Comparison of ENCODE assay signal across 9 mouse cellular contexts in genomic region chr7:30216723-30217151, GRCm38 (mm10). TPM values are rescaled to one million over a fixed set of nuclear protein-coding genes. Genes with fewer than 3 reads are reported as not detected.
DNase-seq lines count a peak whose midpoint lies in the region; ATAC-seq and TF ChIP-seq lines count a peak whose summit lies in the region.
"Had no signal": no experiment of that assay in that cellular context is flagged by ENCODE, and none has a peak within 500 bp of the region (broad histone marks: within the 10 kb centered on the region; RNA-seq: fewer than 3 reads in every experiment).

No protein-coding gene starts in this region.

- H3K4me3 ChIP-seq in heart, adult 2 months, result no peak overlapping the region; the same call in 1 of the 2 replicates
- H3K4me3 ChIP-seq in kidney, adult 2 months (ENCODE audit: insufficient read depth, low read depth, low read length), result peak overlapping the region; percentile 32; the same call in 1 of the 2 replicates
- no peak overlapping the region for H3K4me3 ChIP-seq in liver, embryonic 11.5 days (ENCODE audit: low read depth, low read length)
- no peak overlapping the region for H3K4me3 ChIP-seq in myocyte
- H3K4me3 ChIP-seq in stomach, embryonic 14.5 days (ENCODE audit: low read depth, low read length), result peak overlapping the region; percentile 2; the same call in 1 of the 2 replicates

- peak; percentile 91 for TF ChIP-seq CTCF in heart, adult 2 months (IDR thresholded peaks at IDR 0.05)
- peak; percentile 88 for TF ChIP-seq CTCF in kidney, adult 2 months (conservative IDR thresholded peaks at IDR 0.05; ENCODE audit: insufficient read depth, insufficient read length, low read depth, low read length)

- no peaks in the 10 kb centered on the region for H3K27me3 ChIP-seq in heart, adult 2 months (ENCODE audit: control insufficient read depth, insufficient read depth, low read length)
- H3K27me3 ChIP-seq in kidney, adult 2 months (replicated peaks; ENCODE audit: control insufficient read depth, insufficient read depth, low read length), result no peaks in the 10 kb centered on the region
- H3K27me3 ChIP-seq in liver, embryonic 11.5 days (replicated peaks; ENCODE audit: control insufficient read depth, insufficient read depth, low read length), result no peaks in the 10 kb centered on the region
- no peaks in the 10 kb centered on the region for H3K27me3 ChIP-seq in myocyte (ENCODE audit: control insufficient read depth, insufficient read depth, insufficient read length)
- H3K27me3 ChIP-seq in stomach, embryonic 14.5 days (ENCODE audit: control insufficient read depth, insufficient read depth, low read length), result no peaks in the 10 kb centered on the region

- intact Hi-C loops in heart, adult 2 months (cut with DNase I), result loop anchor here (5.0 kb wide), 3 partner anchors 34 to 399 kb away; partner anchors contain the start of genes Cox7a1, Zfp382 and Zfp790

- H3K9ac ChIP-seq in heart, adult 2 months (ENCODE audit: low read depth, low read length), result no peak overlapping the region
- H3K9ac ChIP-seq in liver, embryonic 11.5 days (ENCODE audit: low read depth, low read length), result no peak overlapping the region
- H3K9ac ChIP-seq in stomach, embryonic 14.5 days (replicated peaks; ENCODE audit: low read depth, low read length), result no peak overlapping the region

- peak; percentile 73 for ATAC-seq in liver, embryonic 11.5 days (replicated peaks; ENCODE audit: low FRiP score)
- peak; percentile 64 for ATAC-seq in stomach, embryonic 14.5 days (ENCODE audit: insufficient number of reproducible peaks, insufficient read depth, low FRiP score, low read depth)

- 1% methylated on average over 16 of the region's 16 CpGs for WGBS in heart, adult 2 months
- 2% methylated on average over 16 of the region's 16 CpGs for WGBS in kidney, adult 2 months
- 3% methylated on average over 16 of the region's 16 CpGs for WGBS in liver, embryonic 11.5 days
- WGBS in stomach, embryonic 14.5 days, result under 1% methylated on average over 16 of the region's 16 CpGs

- no peak overlapping the region for H3ac ChIP-seq in myocyte (ENCODE audit: control insufficient read depth, insufficient read length)

- no peaks in the 10 kb centered on the region for H3K9me3 ChIP-seq in liver, embryonic 11.5 days (ENCODE audit: control insufficient read depth, low read length)
- H3K9me3 ChIP-seq in stomach, embryonic 14.5 days (ENCODE audit: control insufficient read depth, low read depth, low read length), result no peaks in the 10 kb centered on the region

- no peaks in the 10 kb centered on the region for H3K79me2 ChIP-seq in heart, adult 2 months (replicated peaks; ENCODE audit: control insufficient read depth, insufficient read depth, low read length)
- H3K79me2 ChIP-seq in myocyte (ENCODE audit: control insufficient read depth, insufficient read depth), result no peaks in the 10 kb centered on the region

- peak overlapping the region; percentile 1; the same call in 1 of the 2 replicates for H3K27ac ChIP-seq in heart, adult 2 months
- H3K27ac ChIP-seq in kidney, adult 2 months (ENCODE audit: insufficient read depth, low read depth, low read length), result peak overlapping the region; percentile 70
- no peak overlapping the region for H3K27ac ChIP-seq in liver, embryonic 11.5 days (ENCODE audit: low read depth, low read length)
- no peak overlapping the region for H3K27ac ChIP-seq in stomach, embryonic 14.5 days (ENCODE audit: low read length)

- DNase-seq in CD4-positive helper T cell, adult 2 months (ENCODE audit: low read depth, low spot score), result peak; percentile 87
- DNase-seq in adrenal gland, adult 2 months, result peak; percentile 71
- DNase-seq in embryo, embryonic 10.5 days (ENCODE audit: low spot score), result peak; percentile 95
- peak; percentile 73 to 81 for DNase-seq in heart, adult 2 months
- DNase-seq in kidney, adult 2 months, result peak; percentile 84
- DNase-seq in liver, embryonic 11.5 days (ENCODE audit: low spot score), result peak; percentile 83

- H3K36me3 ChIP-seq in heart, adult 2 months (ENCODE audit: control insufficient read depth, insufficient read depth, low read length), result no peaks in the 10 kb centered on the region
- no peaks in the 10 kb centered on the region for H3K36me3 ChIP-seq in kidney, adult 2 months (ENCODE audit: control insufficient read depth, insufficient read depth, low read length)
- no peaks in the 10 kb centered on the region for H3K36me3 ChIP-seq in liver, embryonic 11.5 days (ENCODE audit: control insufficient read depth, insufficient read depth, low read length)
- no peaks in the 10 kb centered on the region for H3K36me3 ChIP-seq in myocyte (ENCODE audit: control insufficient read depth, insufficient read depth)
- no peaks in the 10 kb centered on the region for H3K36me3 ChIP-seq in stomach, embryonic 14.5 days (ENCODE audit: control insufficient read depth, insufficient read depth, low read length)

- H3K4me2 ChIP-seq in liver, embryonic 11.5 days, result peak overlapping the region; percentile 33
- peak overlapping the region; percentile 63 for H3K4me2 ChIP-seq in myocyte (ENCODE audit: low read depth)
- peak overlapping the region; percentile 28; the same call in 1 of the 2 replicates for H3K4me2 ChIP-seq in stomach, embryonic 14.5 days (replicated peaks; ENCODE audit: low read depth, low read length)

- TF ChIP-seq POLR2A in heart, adult 2 months (IDR thresholded peaks at IDR 0.05; ENCODE audit: insufficient read depth, low read depth, low read length), result no peak
- no peak for TF ChIP-seq POLR2A in kidney, adult 2 months (IDR thresholded peaks at IDR 0.05; ENCODE audit: low read depth, low read length)
- no peak for TF ChIP-seq POLR2A in myocyte (IDR thresholded peaks at IDR 0.05; ENCODE audit: insufficient read length, low read depth)

- peaks cover 6% of the 10 kb centered on the region for H3K4me1 ChIP-seq in heart, adult 2 months (ENCODE audit: control insufficient read depth, insufficient read depth, low read length)
- H3K4me1 ChIP-seq in kidney, adult 2 months (ENCODE audit: control insufficient read depth, insufficient read depth, low read length), result peaks cover 14% of the 10 kb centered on the region
- peaks cover 7% of the 10 kb centered on the region; the same call in 1 of the 2 replicates for H3K4me1 ChIP-seq in liver, embryonic 11.5 days (replicated peaks; ENCODE audit: control insufficient read depth, insufficient read depth, low read length)
- no peaks in the 10 kb centered on the region for H3K4me1 ChIP-seq in stomach, embryonic 14.5 days (ENCODE audit: control insufficient read depth, insufficient read depth, low read length)

- no peak for TF ChIP-seq EP300 in heart, adult 2 months (IDR thresholded peaks at IDR 0.05; ENCODE audit: insufficient read depth, low read depth, low read length)

TF ChIP-seq in myocyte, 11 proteins besides CTCF, POLR2A, EP300 and RAD21 (continues in another document):
- TF ChIP-seq SRF (IDR thresholded peaks at IDR 0.05; ENCODE audit: control insufficient read depth, insufficient read length, low read depth) (no peak), E2F4 (IDR thresholded peaks at IDR 0.05; ENCODE audit: insufficient read depth) (no peak), TCF12 (IDR thresholded peaks at IDR 0.05; ENCODE audit: insufficient read depth, poor library complexity, severe bottlenecking) (no peak), REST (IDR thresholded peaks at IDR 0.05; ENCODE audit: insufficient read depth, insufficient read length) (no peak), MAX (IDR thresholded peaks at IDR 0.05; ENCODE audit: low read depth) (no peak)

RNA-seq across cellular contexts. Expression of gene Polr2i, which starts 15.0 kb away (rescaled TPM):
- 10 to 100 TPM; 74.2 to 84.9 TPM for total RNA-seq in adrenal gland, adult 2 months (2021)
- polyA plus RNA-seq in adrenal gland, adult 2 months (2012; rRNA removed), result 77.0 and 78.9 TPM in 2 replicates
- total RNA-seq in heart, adult 2 months (2021), result 10 to 100 TPM; 52.6 to 58.6 TPM
- 95.1 and 106 TPM in 2 replicates for polyA plus RNA-seq in heart, adult 2 months (2012; rRNA removed)
- polyA plus RNA-seq in kidney, adult 2 months (2012; rRNA removed), result 187 and 196 TPM in 2 replicates
- 109 and 129 TPM in 2 replicates for polyA plus RNA-seq in liver, embryonic 11.5 days (2014; fragmentation: Nextera tagmentation; extraction: Ambion mirVana)
- polyA plus RNA-seq in myocyte (2012; fragmentation: generic; extraction: Trizol), result 174 TPM
- 143 and 177 TPM in 2 replicates for polyA plus RNA-seq in stomach, embryonic 14.5 days (2014; fragmentation: Nextera tagmentation; extraction: Ambion mirVana)

RNA-seq across cellular contexts. Expression of gene Tbcb, which starts 15.3 kb away (rescaled TPM):
- 100 to 1,000 TPM in 1 of 2 experiments, 10 to 100 TPM in 1; 74.9 to 116 TPM for total RNA-seq in adrenal gland, adult 2 months (2021)
- polyA plus RNA-seq in adrenal gland, adult 2 months (2012; rRNA removed), result 40.3 and 41.9 TPM in 2 replicates
- 10 to 100 TPM; 52.7 to 56.7 TPM for total RNA-seq in heart, adult 2 months (2021)
- polyA plus RNA-seq in heart, adult 2 months (2012; rRNA removed), result 36.6 and 49.5 TPM in 2 replicates
- 51.8 and 72.2 TPM in 2 replicates for polyA plus RNA-seq in kidney, adult 2 months (2012; rRNA removed)
- polyA plus RNA-seq in liver, embryonic 11.5 days (2014; fragmentation: Nextera tagmentation; extraction: Ambion mirVana), result 124 and 126 TPM in 2 replicates
- polyA plus RNA-seq in myocyte (2012; fragmentation: generic; extraction: Trizol), result 147 TPM
- 148 and 150 TPM in 2 replicates for polyA plus RNA-seq in stomach, embryonic 14.5 days (2014; fragmentation: Nextera tagmentation; extraction: Ambion mirVana)

RNA-seq across cellular contexts. Expression of gene Capns1, which starts 18.1 kb away (rescaled TPM):
- 100 to 1,000 TPM; 629 to 666 TPM for total RNA-seq in adrenal gland, adult 2 months (2021)
- 1,680 and 2,038 TPM in 2 replicates for polyA plus RNA-seq in adrenal gland, adult 2 months (2012; rRNA removed)
- 100 to 1,000 TPM; 274 to 315 TPM for total RNA-seq in heart, adult 2 months (2021)
- polyA plus RNA-seq in heart, adult 2 months (2012; rRNA removed), result 826 and 1,000 TPM in 2 replicates
- polyA plus RNA-seq in kidney, adult 2 months (2012; rRNA removed), result 724 and 781 TPM in 2 replicates
- polyA plus RNA-seq in liver, embryonic 11.5 days (2014; fragmentation: Nextera tagmentation; extraction: Ambion mirVana), result 45.1 and 54.9 TPM in 2 replicates
- polyA plus RNA-seq in myocyte (2012; fragmentation: generic; extraction: Trizol), result 622 TPM
- polyA plus RNA-seq in stomach, embryonic 14.5 days (2014; fragmentation: Nextera tagmentation; extraction: Ambion mirVana), result 95.8 and 99.8 TPM in 2 replicates

RNA-seq across cellular contexts. Expression of gene Ovol3, which starts 18.8 kb away (rescaled TPM):
- not detected for total RNA-seq in adrenal gland, adult 2 months (2021)
- not detected in 2 replicates for polyA plus RNA-seq in adrenal gland, adult 2 months (2012; rRNA removed)
- not detected for total RNA-seq in heart, adult 2 months (2021)
- polyA plus RNA-seq in heart, adult 2 months (2012; rRNA removed), result not detected in 2 replicates
- 0.19 and 0.27 TPM in 2 replicates for polyA plus RNA-seq in kidney, adult 2 months (2012; rRNA removed)
- not detected in 2 replicates for polyA plus RNA-seq in liver, embryonic 11.5 days (2014; fragmentation: Nextera tagmentation; extraction: Ambion mirVana)
- polyA plus RNA-seq in myocyte (2012; fragmentation: generic; extraction: Trizol), result not detected
- polyA plus RNA-seq in stomach, embryonic 14.5 days (2014; fragmentation: Nextera tagmentation; extraction: Ambion mirVana), result not detected in 2 replicates
- polyA plus RNA-seq: large intestine, adult 2 months had no signal

RNA-seq across cellular contexts. Expression of gene Cox7a1, which starts 32.8 kb away (rescaled TPM):
- total RNA-seq in adrenal gland, adult 2 months (2021), result 100 to 1,000 TPM; 353 to 482 TPM
- 27.2 and 28.9 TPM in 2 replicates for polyA plus RNA-seq in adrenal gland, adult 2 months (2012; rRNA removed)
- total RNA-seq in heart, adult 2 months (2021), result 1,000 to 10,000 TPM; 2,711 to 3,278 TPM
- polyA plus RNA-seq in heart, adult 2 months (2012; rRNA removed), result 2,213 and 2,519 TPM in 2 replicates
- 76.0 and 141 TPM in 2 replicates for polyA plus RNA-seq in kidney, adult 2 months (2012; rRNA removed)
- polyA plus RNA-seq in liver, embryonic 11.5 days (2014; fragmentation: Nextera tagmentation; extraction: Ambion mirVana), result 4.7 and 5.1 TPM in 2 replicates
- polyA plus RNA-seq in myocyte (2012; fragmentation: generic; extraction: Trizol), result 112 TPM
- 5.7 and 8.2 TPM in 2 replicates for polyA plus RNA-seq in stomach, embryonic 14.5 days (2014; fragmentation: Nextera tagmentation; extraction: Ambion mirVana)

Comparison
In these comparisons a context has a peak if more than half of its experiments do, and no peak if none do; other contexts are left out.
1. H3K27ac ChIP-seq: peak in heart, adult 2 months (single experiment) and kidney, adult 2 months (single experiment); none in liver, embryonic 11.5 days (single experiment) and stomach, embryonic 14.5 days (single experiment).
2. H3K4me3 ChIP-seq: peak in kidney, adult 2 months (single experiment) and stomach, embryonic 14.5 days (single experiment); none in heart, adult 2 months (single experiment), liver, embryonic 11.5 days (single experiment) and myocyte (single experiment).
3. Peak in every context shown above with its lines, with median percentiles within 50 percentile points of each other: DNase-seq and H3K4me2 ChIP-seq.